Mouse (Mus musculus): ENCODE data around the gene Slc25a1.

DNA sequence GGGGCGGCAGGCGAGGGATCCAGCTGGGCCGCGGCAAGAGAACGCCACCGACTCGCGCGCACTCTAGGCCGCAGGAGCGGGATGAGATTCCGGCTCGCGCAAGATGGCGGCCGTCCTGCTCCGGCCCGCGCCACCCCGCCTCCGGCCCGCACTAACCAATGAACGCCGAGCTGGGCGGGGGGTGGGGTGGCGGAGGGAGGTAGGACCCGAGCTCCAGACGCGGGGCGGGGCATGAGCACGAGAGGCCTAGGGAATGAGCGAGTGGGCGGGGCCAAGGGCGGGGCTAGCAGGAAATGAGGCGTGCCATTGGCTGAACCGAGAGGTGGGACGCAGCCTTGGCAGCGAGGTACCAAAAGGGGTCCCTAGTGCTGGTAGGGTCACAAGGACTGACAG lies 36.5 kb downstream of the Slc25a1 start, which contains the start of gene Gm20518:
- TF ChIP-seq CTCF (IDR thresholded peaks at IDR 0.05; ENCODE audit: low read depth, low read length) (no peak), POLR2A (IDR thresholded peaks at IDR 0.05; ENCODE audit: insufficient read depth, low read length) (peak; percentile 46), EP300 (IDR thresholded peaks at IDR 0.05; ENCODE audit: insufficient read depth, low read depth, low read length) (no peak)

Measured in ES-Bruce4 (cell line).